Mouse (Mus musculus) kidney, postnatal 25 days (tissue): ENCODE measurements around the gene Atn1.

Experiments
- DNase-seq, 2 experiments: peaks; one replicate each; pipeline ENCODE4 v3.0.0; 2021; ENCODE audit warnings: mixed read lengths in 2 of 2

Gene Atn1

GRCm38 (mm10) chr6:124767920-124768703 is 11.8 kb upstream of the Atn1 start:
- no peak for DNase-seq

GRCm38 (mm10) chr6:124767536-124767919 is 11.2 kb upstream of the Atn1 start:
- no peak for DNase-seq

DNA sequence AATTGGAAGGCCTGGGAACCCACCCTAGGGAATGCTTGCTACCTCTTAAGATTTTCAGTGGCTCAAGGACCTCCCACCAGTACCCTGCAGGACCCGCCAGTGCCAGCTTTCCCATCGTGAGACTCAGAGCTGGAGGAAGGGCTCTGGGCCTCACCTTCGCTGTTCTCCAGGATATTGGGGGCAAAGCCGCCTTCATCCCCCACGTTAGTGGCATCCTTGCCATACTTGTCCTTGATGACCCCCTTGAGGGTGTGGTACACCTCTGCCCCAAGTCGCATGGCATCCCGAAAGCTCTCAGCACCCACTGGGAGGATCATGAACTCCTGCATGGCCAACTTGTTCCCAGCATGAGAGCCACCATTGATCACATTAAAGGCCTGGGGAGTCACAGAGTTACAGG is 9.6 kb upstream of the Atn1 start:
- DNase-seq = no peak

DNA sequence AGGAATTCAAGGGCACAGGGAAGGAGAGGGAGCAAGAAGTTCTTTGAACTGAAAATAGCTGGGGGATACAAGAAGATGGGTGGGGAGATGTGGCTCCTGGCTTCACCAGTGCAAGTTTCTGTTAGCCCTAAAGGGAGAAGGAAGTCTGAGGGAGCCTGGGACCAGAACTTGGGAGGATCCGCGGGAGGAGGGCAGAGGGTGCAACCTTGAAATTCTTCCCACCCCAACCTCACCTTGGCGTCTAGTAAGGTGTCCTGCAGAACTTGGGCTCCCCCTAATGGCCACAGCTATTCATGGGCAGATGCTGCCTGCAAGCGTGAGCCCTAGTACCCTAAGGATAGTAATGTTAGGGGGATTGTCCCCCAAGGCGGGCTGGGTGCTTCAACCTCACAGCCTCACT is 2.9 kb upstream of the Atn1 start:
- DNase-seq = peak; percentile 93 to 95

DNA sequence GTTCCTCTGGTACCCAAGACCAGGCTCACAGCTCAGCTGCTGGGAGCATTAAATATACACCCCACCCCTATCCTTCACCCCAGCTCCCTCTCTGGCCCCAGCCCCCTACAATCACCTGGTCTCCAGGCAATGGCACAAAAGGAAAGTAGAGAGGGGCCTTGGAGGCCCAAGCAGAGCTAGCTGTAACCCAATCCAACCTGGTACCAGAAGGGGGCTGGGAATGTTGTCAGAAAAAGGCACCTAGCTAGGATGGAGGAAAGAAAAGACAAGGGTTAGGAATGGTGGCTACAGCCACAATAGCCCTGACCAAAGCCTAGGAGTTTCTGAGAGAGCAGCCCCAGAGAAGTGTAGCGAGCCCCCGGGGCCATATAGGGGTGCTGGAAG is 2.5 kb upstream of the Atn1 start:
- DNase-seq = no peak

DNA sequence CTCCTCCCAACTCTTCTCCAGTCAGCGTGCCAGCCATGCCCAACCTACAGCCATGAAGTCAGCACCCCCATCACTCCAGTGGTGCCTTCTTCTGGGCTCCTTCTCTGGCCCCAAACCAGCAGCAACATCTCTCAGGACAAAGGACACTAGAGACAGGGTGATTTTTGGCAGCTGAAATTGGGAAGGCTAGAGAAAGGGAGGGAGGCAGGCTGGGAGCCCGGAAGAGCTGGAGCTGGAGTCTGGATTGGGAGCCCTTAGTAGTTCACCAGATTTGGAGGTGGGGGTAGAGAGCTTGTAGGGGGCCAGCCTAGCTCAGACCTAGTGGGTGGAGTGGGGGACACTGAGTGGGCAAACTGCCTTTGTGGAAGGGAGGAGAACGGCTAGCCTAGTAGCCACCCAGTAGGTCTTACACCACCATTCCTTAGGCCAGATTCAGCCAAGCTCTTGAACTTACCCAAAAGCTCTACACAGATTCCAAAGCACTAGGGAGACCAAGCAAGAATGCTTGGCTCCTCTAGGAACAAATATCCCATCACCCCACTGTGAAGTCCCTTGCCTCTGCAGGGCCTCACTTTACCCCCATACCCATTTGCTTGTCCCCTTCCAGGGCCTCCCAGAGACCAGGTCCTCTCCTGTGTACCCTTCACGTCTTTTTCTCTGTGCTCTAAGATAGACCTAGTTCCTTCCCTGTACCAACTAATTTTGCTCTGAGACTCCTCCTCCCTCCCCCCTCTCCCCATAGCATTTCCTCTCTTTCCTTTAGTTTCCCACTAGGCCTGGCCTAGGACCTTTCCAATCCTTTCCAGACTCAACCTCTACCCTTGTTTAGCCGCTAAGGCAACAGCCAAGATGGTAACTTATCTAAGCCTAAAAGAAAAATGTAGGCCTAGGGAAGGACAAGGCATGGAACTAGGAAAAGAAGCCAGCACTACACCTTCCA is 1.9 kb upstream of the Atn1 start:
- DNase-seq = peak; percentile 53 to 68

DNA sequence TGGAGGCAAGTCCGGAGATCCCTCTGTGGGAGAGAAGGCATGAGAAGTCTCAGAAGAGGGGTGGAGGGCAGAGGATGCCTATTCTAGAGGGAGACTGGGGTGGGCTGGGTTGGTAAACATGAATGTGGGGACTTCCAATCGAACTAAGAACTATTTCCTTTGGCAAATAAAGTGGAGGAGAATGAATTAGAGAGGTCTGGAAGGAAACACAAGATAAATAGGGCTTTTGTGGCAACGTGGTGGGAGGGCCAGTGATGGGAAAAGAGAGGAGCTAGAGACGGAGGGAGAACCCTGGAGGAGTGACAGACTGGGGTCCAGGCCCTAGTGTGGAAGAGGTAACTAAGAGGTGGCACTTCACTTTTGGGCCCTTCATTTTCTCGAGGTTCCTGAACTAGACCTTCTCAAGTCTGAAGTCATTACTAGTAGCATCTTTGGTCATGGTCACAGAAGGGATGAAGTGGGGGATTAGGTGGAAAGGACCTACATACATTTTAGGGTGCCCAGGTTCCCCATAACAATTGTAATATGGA is 1.1 kb upstream of the Atn1 start:
- DNase-seq = no peak

DNA sequence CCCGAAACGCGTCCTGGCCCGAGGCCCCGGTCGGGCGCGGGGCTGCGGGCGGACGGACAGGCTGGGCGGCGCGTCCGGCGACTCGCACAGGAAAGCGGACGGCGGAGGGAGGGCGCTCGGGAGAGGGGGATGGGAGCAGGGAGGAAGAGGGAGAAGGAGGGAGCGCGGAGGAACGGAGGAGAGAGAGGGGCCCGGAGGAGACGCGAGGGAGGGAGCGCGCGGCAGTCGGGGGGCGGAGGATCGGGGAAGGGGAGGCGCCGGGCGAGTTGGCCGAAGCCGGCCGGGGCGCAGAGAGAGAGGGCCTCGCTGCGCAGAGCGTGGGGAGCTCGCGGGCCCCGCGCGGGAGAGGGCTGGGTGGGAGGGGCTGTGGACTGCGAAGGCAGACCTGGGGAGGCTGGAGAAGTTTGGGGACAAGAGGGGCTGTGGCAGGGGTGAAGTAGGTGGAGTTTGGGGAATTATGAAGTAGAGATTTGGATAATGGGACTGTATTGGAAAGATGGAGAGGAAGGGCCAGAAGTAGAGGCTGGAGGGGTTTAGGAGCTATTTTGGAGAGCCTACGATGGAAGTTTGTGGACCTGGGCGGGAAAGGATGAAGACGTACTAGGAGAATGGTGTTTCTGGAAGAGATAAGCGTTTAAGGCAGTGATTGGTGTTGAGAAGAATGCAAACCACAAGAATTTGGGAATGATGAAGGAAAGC is 477 bp upstream of the Atn1 start:
- DNase-seq = peak; percentile 88 to 94

GRCm38 (mm10) chr6:124755306-124755705 is 1.0 kb downstream of the Atn1 start:
- no peak for DNase-seq

- no peak for DNase-seq
Measured at GRCm38 (mm10) chr6:124753861-124754260, 2.5 kb downstream of the Atn1 start.

DNA sequence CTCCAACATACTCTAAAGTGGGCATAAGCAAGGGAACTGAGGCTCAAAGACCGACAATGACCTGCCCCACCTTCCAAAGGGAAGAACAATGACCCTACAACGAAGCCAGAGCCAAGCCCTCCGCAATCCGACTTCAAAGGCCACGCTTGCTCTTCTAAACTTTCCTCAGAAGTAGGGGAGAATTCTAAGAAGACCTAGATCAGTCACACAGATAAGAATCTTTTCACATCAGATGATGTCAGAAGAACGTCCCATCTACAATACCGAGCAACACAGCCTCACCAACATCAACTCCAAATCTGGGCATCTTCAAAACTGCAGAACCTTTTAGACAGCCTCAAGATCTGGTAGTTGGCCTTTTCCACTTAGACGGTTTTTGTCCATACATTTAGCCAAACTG is 5.9 kb downstream of the Atn1 start:
- DNase-seq = no peak

DNA sequence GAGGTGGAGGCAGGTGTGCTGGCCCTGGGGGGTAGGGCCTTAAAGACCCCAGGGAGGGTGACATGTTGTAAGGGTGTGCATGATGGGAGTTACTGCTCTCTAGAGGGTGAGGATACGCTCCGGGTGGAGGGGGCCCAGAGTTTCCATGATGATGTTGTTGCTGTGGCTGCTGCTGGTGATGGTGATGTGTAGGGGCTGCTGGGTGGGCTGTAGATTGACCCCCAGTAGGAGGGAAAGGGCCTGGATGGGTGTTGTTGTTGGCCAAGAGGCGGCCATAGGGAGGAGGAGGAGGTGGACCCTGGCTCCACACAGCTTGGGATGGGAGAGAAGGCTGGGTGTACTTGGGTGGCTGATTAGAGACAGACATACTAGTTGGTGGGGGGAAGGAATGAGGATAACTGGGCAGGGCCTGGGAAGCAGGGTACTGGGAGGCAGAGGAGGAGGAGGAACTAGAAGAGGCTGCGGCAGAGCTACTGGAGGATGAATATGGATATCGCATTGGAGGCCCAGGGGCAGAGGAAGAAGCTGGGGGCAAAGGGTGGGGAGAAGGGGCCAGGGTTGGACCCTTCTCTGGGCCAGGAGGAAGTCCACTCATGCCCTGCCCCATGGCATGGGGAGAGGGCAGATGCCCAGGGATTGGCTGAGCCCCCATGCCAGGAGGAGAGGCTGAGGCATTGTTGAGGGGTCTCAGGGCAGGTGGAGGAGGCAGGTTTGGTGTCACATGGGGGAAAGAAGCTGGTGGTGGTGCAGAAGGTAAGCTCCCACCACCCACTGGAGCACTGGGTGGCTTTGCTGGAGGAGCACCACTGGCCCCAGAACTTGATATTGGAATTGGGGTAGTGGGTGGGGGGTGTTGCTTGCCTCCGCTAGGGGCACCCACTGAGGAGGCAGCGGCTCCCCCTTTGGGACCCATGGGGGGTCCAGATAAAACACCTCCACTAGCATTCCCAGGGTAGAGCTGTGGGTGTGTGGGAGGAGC is 9.4 kb downstream of the Atn1 start:
- peak in 1 of 2 experiments; percentile 39 for DNase-seq

- DNase-seq = no peak
Measured at GRCm38 (mm10) chr6:124746296-124746605, 10.1 kb downstream of the Atn1 start.

- peak; percentile 93 to 97 for DNase-seq
Measured at GRCm38 (mm10) chr6:124745490-124746295, 10.6 kb downstream of the Atn1 start.

DNA sequence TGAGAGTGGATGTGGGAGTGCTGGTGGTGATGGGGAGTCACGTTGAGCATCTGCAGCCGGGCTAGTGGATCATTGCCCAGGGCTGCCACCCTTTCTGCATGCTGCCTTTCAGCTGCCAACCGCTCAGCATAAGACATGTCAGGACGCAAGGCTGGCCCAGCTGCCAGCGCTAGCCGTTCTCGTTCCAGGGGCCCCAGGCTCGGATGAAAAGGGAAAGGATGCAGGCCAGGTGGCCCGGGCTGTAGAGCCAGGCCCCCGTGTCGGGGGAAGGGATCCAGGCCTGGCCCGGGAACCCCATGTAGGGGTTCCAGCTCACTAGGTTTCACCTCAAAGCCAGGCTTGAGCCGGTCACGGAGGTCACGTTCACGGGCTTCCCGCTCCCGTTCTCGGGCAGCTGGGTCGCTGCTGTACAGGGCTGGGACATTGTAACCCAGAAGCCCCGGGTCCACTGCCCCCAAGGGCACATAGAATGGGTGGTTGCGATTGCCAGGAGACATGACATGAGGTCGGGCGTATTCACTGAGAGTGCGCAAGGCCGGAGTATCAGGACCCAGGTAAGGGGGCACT is 11.5 kb downstream of the Atn1 start:
- peak in 1 of 2 experiments; percentile 77 for DNase-seq

- no peak for DNase-seq
Measured at GRCm38 (mm10) chr6:124743647-124744046, 12.7 kb downstream of the Atn1 start.

GRCm38 (mm10) chr6:124742839-124743514 is 13.3 kb downstream of the Atn1 start:
- DNase-seq = no peak

DNA sequence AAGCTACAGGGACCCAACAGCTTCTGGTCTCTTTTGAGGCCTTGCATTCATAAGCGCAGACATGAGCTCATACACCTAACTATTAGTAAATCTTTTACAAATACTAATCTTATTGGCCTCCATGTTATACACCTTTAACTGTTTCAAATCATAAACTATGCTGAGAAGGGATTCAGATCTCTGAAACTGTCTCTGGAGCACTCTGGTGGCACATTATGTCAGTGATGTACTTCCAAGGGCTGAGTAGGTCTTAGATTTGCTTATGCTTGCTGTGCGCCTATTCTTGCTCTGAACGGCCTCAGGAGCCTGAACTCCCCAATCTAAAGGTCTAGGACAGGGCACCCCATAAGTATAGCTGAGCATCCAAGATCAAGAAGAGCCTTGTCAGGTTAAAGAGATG is 14.5 kb downstream of the Atn1 start:
- DNase-seq = no peak

DNA sequence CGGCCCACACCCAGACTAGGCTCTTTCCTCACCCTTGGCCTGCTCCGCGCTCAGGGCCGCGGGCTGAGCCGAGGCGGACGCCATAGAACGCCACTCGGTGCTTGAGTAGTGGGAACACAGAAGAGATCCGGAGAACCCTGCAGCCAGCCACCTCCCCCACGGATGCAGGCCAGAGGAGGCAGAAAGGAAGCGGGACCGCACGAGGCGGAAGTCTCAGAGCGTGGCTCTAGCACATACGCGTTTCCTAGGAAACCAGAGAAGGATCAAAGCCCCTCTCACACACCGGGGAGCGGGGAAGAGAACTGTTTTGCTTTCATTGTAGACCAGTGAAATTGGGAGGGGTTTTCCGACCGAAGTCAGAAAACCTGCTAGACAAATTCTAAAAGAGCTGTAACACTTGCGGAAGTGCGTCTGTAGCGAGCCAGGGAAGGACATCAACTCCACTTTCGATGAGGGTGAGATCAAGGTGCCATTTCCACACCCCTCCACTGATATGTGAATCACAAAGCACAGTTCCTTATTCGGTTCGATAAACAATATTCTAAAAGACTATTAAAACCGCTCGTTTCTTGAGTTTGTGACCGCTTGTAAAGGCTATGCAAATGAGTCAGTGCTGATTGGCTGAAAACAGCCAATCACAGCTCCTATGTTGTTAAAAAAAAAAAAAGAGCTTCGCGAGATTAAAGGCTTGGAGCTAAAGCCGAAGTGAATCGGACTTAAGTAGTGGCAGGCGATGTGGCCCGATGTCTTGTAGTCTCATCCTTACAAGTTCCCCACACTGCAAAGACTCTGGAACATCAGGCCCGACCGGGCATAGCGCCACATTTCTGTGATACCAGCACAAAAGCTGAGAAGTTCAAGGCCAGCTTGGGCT is 15.2 kb downstream of the Atn1 start, which contains the start of gene Grcc10:
Gene Grcc10 (minus strand): TSS at position 487 of the 874 bp plus-strand sequence.
- peak; percentile 85 to 94 for DNase-seq
